Mouse (Mus musculus) heart, postnatal 36 days (tissue): ENCODE measurements around the gene H2-T3. TPM values are rescaled to one million over a fixed set of nuclear protein-coding genes. Genes with fewer than 3 reads are reported as not detected.
"Not testable (repeated sequence)": the region's sequence is repeated elsewhere in the genome, so short reads cannot be mapped to it uniquely, and the experiment has no call there.

Experiments
- DNase-seq, 2 experiments: peaks; one replicate each; pipeline ENCODE4 v3.0.0; 2021 to 2022
- intact Hi-C: fragments of 180-260 bp; cut with DNase I; formaldehyde crosslinking; loops from one replicate; pipeline ENCODE4 v1.15.1; 2025
- total RNA-seq, 2 experiments: library from RNA; stranded (reverse); gene quantifications; 2 replicates each; pipeline ENCODE4 v1.2.3; 2021

Gene H2-T3
- total RNA-seq, 2 experiments from 2014 or later, result not detected

- intact Hi-C loops, DNase-seq: not testable (repeated sequence)
Observed at GRCm38 (mm10) chr17:36136299-36136848, 53.7 kb downstream of the H2-T3 start.

Other genes with a start within 250 kb of the H2-T3 start
- 10 to 100 TPM; 69.8 to 73.4 TPM for gene Abcf1, start 220.5 kb downstream of the H2-T3 start, total RNA-seq
- 10 to 100 TPM; 28.6 to 32.7 TPM for gene Gnl1, start 210.4 kb downstream of the H2-T3 start, total RNA-seq
- 1 to 10 TPM; 3.9 to 6.3 TPM for gene Prr3, start 210.1 kb downstream of the H2-T3 start, total RNA-seq
- 10 to 100 TPM in 1 of 2 experiments, 1 to 10 TPM in 1; 6.5 to 14.0 TPM for gene H2-T24, start 169.7 kb downstream of the H2-T3 start, total RNA-seq
- gene H2-T23, start 157.4 kb downstream of the H2-T3 start, total RNA-seq, result 10 to 100 TPM; 23.7 to 38.9 TPM
- gene H2-T22, start 147.5 kb downstream of the H2-T3 start, total RNA-seq, result 1 to 10 TPM; 9.5 to 10.0 TPM
- not detected for gene Gm6034, start 147.3 kb downstream of the H2-T3 start, total RNA-seq
- 1 to 10 TPM; 3.4 to 4.3 TPM for gene Gm11127, start 131.9 kb downstream of the H2-T3 start, total RNA-seq
- gene Gm19684, start 68.6 kb downstream of the H2-T3 start, total RNA-seq, result under 1 TPM; 0.19 to 0.22 TPM
- gene Gm7030, start 60.9 kb downstream of the H2-T3 start, total RNA-seq, result not detected
- not detected for gene Gm8909, start 21.8 kb downstream of the H2-T3 start, total RNA-seq
- gene Rpp21, start 67.8 kb upstream of the H2-T3 start, total RNA-seq, result 10 to 100 TPM; 39.6 to 41.1 TPM
- gene Trim39, start 82.0 kb upstream of the H2-T3 start, total RNA-seq, result 1 to 10 TPM; 6.5 to 7.6 TPM
- not detected for gene H2-M10.2, start 96.2 kb upstream of the H2-T3 start, total RNA-seq
- not detected for gene H2-M10.1, start 135.9 kb upstream of the H2-T3 start, total RNA-seq
- gene H2-M10.3, start 178.1 kb upstream of the H2-T3 start, total RNA-seq, result not detected